Mouse (Mus musculus): Measurements from ENCODE around the gene Fam53b.

Gene Fam53b

DNA sequence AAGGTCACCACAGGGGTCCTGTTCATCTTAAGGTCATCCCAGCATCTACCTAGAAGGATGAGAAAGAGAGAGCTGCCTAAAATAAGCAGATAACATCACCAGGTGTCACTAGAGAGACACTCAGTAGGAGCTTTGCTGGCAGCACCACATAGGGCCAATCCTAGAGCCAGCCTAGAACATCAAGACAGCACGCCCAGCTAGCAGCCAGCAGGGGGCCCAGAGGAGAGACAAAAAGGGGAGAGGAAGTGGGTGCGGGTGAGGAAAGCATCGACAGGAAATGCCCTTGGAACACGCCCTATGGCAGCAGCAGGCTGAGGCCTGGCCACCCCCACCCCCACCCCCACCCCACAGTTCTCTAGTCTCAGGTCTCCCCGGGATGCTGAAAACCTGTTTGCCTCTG, 78.5 kb downstream of the Fam53b start:
- DNase-seq (ENCODE audit: low read depth) = peak; percentile 91

DNA sequence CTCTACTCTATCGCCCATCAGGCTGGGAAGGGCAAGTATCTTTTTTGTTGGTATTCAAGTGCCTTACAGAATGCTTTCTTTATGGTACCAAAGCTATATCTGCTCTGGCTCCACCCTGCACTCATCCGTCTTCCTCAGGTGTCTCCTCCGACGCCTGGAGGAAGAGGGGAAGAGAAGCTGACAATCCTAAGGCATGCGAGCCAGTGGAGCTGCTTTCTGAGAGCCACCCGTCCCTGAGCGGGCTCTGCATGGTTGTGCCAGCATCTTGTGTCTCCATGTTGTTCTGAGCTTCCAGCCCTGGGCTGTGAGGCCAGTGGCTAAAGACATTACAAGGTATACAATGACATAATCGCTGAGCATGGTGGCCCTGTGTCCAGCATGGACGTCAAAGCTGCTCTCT, 79.5 kb downstream of the Fam53b start:
- no peak for DNase-seq (ENCODE audit: low read depth)

DNA sequence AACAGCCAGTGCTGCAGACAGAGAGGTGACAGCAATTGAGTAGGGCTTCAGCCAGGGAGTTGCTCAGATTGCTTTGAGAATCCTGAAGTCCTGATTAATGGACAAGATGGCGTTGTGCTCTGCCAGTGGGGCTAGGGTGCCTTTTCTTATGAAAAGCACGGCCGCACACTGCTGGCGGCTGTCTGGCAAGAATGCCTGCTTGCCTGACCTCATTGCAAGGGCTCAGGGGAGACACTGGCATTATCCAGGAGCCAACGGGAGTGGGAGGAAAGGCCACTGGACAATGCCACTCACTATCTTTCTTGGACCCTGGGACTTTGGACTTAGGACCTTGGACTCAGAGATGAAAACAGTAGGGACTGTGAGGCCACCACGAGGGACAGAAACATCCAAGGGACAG, 80.2 kb downstream of the Fam53b start:
- no peak for DNase-seq (ENCODE audit: low read depth)

DNA sequence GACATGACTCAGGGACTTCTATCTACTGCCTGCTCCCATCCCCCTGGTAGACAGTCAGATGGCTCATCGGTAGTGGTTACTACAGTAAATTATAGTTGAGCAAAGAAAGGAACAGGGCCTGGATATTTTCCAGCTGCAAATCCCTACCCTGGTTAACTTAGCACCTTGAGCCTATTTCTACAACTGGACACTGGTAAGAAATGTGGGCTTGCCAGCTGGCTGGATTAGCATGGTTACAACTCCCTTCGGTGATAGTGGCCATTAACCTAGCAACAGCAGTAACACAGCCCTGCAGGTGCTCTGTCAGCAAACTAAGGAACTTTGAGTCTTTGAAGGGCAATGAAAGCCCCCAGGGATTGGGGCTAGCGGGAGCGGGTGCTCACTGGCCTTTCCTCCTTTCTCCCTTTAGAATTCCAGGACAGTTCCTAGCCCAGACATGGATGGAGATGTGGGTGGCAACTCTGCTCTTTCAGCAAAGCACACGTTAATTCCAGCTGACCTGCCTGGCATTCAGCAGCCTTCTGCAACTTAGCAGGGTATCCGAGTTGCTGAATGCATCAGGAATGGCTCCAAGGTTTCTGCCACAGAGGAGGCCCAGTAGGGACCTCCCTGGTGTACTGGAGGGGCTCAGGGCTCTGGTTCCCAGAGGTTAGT, 81.4 kb downstream of the Fam53b start:
- no peak for DNase-seq (ENCODE audit: low read depth)

DNA sequence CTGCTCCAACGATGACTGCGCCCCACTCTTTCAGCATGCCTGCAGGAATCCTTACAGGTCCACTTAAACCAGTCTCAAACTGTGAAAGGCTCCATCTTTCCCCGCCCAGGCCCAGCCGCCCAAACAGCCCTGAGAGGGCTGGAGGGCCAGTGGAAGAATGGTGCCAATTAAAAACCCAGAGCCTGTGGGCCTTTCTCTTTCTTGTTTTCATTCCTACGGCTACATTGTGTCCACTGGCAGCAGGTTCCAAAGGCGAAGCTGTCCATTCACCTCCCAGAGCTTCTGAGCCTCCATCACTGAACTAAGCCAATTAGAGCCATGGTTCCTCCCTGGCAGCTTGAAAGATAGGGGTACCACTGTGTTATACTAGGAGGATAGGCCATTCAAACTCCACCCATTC, 82.1 kb downstream of the Fam53b start:
- DNase-seq (ENCODE audit: low read depth) = no peak

DNA sequence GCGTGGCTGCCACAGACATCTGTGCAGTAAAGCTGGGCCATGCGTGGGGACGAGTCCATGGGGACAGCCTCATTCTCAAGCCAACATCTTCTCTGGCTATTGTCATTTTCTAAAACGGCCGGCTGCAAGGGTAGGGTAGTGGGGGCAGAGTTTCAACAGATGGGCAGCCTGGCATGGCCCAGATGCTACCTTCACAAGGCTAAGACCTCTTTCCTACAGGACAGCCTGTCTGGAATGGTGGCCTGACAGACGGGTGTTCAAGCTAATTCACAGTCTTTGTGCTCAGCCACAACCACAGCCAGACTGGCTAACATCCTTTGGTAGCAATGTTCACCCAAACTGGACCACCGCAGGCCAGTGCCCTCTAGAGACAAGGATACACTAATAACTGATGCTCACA, 83.2 kb downstream of the Fam53b start:
- DNase-seq (ENCODE audit: low read depth) = no peak

DNA sequence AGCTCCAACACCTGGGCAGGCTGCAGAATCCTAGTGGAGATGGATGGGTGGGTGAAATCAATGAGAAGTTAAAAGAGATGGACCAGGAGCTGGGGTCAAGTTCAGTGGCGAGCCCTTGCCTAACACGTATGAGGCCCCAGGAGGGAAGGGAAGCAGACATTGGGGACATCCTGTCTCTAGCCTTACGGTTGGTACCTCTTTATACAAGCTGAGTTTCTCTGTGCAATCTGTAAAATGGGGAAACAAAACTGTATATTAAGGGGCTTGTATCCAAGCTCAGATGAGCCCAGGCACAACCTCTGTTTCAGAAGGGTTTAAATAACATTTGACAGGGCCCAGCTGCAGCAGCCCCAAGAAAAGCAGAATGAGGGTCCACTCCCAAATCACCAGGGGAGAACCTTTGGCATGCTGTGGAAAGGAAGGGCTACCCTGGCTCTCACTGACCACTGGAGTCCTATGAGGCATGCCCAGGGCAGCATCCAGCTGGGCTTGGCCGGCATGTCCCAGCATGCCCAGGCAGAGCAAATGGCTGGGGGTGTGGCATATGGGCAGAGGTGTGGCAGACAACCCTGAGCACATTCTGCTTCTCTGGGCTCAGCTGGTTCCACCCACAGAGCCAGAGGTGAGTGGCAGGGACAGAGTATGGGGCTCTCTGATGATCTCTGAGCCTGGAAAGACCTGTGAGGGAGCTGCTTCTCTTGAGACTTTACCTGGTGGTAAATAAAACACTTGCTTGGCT, 84.4 kb downstream of the Fam53b start:
- peak; percentile 65 for DNase-seq (ENCODE audit: low read depth)

DNA sequence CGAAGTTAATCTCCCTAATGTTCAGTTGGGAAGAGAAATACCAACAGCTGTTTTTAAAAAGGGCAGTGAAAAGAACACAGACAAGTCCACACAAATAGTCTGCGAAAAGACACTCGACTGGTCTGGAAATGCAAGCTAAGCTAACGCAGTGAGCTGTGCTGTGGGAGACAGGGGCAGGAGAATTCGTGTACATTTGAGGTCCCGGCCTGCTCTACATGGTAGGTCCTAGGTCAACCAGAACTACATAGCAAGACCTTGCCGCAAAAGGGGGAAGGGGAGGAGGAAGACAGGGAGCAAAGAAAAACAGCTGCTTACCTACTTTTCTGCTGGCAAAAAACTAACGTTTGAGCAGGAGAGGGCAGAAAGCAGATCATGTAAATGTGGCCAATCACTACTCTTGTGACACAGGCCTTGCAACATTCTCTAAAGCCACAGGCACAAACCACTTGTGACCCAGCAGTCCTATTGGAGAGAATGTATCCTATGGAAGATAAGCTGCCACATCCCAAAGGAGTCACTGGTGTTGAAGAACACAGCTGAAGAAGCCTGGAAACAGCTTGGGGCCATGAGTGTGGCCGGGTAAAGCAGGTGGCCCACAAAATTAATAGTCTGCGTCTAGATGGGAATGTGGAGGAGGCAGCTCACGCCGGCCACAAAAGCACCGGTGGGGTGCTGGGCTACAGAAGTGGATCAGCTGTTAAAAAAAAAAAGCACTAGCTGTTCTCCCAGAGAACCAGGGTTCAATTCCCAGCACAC, 87.4 kb downstream of the Fam53b start:
- peak; percentile 66 for DNase-seq (ENCODE audit: low read depth)

DNA sequence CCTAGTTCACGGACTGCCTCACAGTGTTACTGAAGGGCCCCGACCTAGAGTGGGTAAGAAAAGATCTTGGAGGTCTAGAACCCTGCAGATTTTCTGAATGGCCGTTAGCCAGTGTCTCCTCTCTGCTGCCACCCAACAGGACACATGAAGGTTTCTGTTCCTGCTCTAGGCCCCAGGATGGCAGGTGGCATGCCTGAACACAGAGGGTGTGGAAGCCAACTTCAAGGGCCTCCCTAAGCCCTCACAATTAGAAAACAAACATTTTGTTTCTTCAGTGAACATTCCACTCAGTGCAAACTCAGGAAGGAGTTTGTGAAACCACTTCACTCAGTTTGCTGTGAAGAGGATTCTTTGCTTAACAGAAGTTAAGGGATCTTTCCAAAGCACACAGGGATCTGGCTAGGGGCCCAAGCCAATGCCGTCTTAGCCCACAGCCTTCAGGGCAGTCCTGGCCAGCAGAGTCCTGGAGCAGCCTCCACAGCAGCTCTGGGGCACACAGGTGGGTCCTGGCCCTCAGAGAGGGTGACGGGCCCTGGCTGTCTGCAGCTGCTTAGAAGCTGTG, 89.1 kb downstream of the Fam53b start:
- DNase-seq (ENCODE audit: low read depth) = no peak

DNA sequence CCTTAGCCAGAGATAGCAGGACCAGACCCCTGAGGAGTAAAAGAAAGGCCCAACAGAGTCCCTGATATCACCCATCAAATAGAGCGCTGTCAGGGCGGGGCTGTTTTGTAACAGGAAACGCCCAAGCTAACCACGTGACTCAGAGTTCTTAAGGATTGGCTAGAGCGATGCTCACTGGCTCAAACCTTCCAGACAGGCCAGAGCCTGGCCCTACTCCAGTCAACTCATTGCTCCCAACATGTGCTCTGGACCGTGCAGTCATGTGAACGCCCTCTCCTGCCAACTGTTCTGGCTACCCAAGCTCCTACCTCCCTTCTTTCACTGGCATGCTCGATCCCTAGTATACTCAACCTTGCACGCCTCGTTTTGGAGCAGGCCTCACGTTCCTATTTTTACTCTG, 89.8 kb downstream of the Fam53b start:
- DNase-seq (ENCODE audit: low read depth) = peak; percentile 70

DNA sequence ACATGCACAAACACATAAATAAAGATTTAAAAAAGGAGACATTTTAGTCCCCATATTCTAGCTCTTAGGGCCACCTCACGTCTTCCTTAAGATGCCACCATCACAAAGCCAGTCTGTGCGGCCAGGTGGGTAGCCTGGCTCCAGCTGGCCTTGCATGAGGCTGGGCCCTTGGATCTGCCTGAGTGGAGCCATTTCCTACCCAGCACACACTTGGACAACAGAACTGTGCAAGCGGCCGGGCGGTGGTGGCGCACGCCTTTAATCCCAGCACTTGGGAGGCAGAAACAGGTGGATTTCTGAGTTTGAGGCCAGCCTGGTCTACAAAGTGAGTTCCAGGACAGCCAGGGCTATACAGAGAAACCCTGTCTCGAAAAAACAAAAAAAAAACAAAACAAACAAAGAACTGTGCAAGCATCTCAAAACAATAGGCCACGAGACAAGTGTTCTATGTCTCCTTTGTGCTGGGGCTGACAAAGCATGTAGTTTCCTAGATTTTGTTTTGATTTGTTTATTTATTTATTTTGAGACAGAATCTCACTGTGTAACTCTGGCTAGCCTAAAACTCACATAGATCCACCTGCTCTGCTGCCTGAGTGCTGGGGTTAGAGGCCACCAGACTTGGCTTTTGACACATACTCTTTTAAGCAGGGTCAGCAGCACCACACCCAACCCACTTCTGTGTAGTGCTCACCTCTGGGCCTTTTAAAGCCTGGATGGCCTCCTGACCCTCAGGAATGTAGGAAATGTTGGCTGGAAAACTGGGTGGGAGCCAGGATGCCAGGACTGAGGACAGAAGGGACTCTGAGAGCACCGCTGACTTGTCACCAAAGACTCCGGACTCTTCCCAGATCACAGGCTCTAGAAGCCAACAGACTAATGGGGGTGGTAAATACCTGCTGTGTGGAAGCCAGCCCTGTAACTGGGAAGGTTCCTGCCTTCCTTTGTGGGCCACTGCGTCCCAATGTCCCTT, 91.0 kb downstream of the Fam53b start:
- no peak for DNase-seq (ENCODE audit: low read depth)

DNA sequence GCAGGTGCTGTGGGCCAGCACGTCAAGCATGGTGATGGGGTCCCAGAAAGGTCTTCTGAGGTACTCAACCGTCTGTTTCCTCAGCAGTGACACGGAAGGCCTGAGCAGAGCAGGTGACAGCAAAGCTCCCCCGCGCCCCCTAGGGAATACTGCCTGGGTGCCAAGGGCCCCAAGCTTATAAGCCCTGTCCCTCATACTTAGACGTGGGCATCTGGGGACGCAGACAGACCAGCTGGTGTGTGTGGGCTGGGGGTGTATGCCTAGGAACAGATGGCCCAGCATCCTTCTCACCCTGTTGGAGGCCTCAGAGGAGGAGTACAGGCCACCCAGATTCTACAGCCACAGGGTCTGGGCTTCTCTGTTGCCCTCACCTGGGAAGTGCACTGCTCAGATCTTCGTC, 93.1 kb downstream of the Fam53b start:
- DNase-seq (ENCODE audit: low read depth) = no peak

DNA sequence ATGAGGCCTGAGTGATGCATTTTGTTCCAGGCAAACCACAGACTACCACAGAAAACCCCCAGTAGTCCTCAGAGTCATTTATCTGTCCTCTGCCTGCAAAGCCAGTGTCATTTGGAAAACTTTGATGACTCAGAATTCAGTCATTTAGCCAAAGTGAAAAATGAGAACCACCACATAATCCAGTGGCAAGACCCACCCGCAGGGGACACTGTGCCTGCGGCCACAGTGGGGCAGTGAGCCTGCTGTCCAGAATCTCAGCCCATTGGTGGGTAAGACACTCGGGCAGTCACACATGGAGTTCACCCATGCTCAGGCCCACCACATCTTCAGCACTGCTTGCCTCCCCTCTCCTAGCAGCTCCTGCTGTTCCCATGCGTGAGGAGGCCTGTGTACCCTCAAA, 94.1 kb downstream of the Fam53b start:
- DNase-seq (ENCODE audit: low read depth) = peak; percentile 84

DNA sequence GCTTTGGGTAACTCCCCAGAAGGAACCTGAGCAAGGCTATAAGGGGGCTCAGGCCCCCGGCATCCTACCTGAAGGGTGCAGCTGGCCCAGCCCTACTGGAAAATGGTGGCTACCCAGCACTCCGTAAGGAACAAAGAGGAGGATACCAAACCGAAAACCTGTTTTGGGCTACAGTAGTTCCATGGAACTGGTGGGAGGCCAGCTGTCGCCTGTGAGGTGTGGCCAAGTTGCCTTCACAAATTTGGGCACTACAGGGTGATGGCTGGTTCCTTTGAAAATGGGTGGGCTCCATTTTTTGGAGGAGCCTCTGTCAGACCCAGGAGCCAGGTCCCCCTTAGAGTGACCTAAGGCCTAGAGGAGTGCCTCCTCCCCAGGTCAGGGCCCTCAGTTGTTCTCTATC, 98.4 kb downstream of the Fam53b start:
- DNase-seq (ENCODE audit: low read depth) = no peak

DNA sequence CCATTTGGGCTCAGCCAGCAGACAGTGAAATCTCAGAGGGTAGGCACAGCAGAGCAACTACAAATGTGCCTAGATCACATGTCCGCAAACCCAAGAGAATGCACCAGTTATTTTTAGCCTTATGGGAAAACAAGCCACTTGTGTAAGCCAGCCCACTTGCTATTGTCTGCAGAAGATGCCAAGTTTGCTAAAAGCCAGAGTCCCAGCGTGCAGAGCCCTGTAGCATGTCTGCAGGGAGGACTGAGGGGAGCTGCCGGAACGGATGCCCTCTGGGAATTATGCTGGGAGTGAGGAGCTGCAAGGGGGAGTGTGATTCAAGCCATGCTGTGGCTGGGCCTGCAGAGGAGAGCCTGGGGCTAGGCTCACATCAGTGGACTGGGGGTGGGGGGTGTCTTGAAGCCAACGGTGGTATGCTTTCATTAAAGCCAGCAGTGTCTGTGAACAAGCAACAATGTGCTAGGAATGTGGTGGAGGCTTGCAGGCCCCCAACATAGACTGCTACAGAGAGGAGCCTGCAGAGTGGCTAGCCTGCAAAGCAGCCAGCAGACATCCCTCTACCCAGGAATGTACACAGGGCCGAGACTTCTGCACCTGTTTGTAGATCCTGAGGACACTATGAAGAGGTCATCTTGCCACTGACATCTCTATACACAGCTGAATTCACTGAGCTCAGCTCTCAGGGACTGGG, 99.3 kb downstream of the Fam53b start:
- DNase-seq (ENCODE audit: low read depth) = no peak

DNA sequence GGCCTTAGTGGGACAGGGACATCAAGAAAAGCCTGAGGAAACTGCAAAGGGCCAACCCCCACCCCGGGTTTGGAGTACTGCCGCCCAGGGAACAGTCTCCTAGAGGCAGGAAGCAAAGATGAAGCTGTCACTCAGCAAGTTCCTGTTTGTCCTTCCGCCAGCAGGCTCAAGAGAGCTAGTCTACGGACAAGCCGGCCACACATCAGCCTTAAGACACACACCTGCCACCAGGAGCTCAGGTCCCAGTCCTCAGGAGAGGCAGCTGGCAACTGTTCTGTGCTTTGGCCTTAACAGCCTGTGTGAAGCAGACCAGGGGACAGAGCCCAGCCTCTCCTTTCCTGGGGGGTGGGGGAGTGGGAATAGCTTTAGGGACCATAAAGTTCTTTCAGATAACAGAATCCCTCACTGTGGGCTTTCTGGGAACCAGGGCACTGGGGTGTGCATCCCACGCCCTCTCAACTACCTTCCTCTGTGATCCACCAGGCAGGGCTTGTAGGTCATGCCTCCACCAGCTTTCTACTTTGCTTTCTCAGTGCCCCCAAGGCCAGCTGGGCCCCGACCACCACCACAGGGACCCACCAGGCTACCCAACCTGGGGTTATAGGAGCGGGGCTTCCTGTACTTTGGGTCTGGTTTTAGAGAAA, 100.1 kb downstream of the Fam53b start:
- peak; percentile 46 for DNase-seq (ENCODE audit: low read depth)

DNA sequence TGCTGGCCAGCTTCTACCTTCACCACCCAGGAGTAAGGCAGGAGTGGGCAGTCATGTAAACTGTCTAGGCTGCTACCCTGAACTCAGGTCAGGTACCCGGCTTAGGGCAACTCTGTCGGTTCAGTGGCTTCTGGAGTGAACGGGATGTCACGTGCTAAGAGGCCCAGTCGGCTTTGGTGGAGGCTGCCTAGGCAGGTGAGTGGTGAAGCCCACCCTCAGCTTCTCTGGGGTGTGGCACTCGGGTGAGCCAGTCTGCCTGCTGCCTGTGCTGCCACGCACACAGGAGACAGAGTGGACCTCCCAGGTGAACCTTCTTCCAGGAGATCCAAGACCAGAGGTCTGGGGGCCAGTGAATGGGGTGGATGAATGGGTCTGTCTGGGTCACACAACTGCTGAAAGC, 100.7 kb downstream of the Fam53b start:
- no peak for DNase-seq (ENCODE audit: low read depth)

DNA sequence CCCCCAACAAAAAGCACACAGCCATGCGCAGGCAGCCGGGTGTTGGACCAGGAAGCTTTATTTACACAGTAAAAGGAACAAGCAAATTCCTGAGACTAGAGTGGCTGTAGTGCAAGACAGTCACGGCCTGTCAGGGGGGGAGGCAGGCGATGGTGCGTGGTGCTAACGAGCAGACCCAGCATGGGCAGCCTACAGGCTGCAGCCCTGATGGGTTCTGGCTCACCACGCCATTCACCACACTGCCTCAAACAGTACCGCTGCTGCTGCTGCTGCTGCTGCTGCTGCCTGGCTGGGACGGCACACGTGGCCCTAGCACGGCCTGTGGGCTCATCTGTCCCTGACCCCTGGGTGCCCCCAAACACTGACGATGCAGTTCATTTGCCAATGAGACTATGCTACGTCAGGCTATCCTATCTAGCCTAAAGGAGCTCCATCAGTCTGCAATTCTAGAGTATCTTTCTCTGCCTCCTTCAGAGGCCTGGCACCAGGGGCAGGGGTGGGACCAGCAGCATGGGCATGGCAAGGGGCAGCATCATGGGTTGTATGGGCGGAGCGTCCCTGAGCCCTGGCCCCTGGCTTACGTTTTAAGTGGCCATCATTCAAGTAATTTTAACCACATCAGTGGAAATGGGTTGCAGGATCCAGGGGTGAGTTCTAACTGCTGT, 101.5 kb downstream of the Fam53b start:
- no peak for DNase-seq (ENCODE audit: low read depth)

DNA sequence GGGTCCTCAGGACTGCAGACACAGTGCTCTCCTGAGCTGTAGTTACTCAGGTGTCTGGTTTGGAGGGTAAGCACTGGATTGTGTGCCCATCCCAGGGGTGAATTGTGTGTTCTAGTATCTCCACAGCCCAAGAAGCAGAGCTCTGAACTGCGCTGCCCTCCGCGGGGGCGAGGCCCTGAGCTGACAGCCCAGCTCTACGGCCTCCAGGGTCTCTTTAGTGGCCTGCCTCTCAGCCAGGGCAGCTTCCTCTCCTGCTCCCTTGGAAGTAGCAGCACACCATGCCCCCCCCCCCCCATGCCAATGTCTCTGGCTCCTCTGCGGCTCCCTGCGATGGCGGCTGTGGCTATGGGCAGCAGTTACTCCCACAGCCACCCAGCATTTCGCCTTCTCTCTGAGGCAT, 102.1 kb downstream of the Fam53b start:
- DNase-seq (ENCODE audit: low read depth) = no peak

DNA sequence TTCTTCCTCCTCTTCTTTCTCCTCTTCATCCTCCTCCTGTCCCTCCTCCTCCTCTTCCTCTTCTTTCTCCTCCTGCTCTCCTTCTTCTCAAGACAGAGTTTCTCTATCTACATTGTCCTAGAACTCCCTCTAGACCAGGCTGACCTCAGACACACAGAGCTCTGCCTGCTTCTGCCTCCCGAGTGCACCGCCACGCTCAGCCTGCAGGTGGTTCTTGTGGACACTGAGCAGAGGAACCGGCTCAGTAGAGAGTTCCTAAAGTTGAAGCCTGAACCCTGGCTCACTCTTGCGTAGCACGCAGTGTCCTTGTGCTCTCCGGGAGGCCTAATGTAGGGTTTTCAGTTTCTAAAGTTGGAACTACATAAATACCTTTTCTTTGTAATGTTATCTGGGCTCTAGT, 108.6 kb downstream of the Fam53b start:
- DNase-seq (ENCODE audit: low read depth) = peak; percentile 32

Measured in 416B (cell line).